Mouse (Mus musculus): ENCODE results near the gene Nrg4. TPM values are rescaled to one million over a fixed set of nuclear protein-coding genes. Genes with fewer than 3 reads are reported as not detected.

The Nrg4 gene
- 2.9 and 6.5 TPM in 2 replicates for total RNA-seq (2015)
- 2.1 TPM in 2 replicates for total RNA-seq (2017)

- ATAC-seq (ENCODE audit: poor library complexity, severe bottlenecking), result peak; percentile 59
Measured at GRCm38 (mm10) chr9:55326515-55327233, at the start of gene Nrg4, which contains the start of gene Tmem266. TSS of gene Nrg4 (minus strand) at chr9:55326844. TSS of gene Tmem266 (plus strand) at chr9:55326913.

- no peak for ATAC-seq (ENCODE audit: poor library complexity, severe bottlenecking)
Measured at GRCm38 (mm10) chr9:55371908-55372307, 45.3 kb upstream of the Nrg4 start.

GRCm38 (mm10) chr9:55368011-55368410, 41.4 kb upstream of the Nrg4 start:
- ATAC-seq (ENCODE audit: poor library complexity, severe bottlenecking), result no peak

DNA sequence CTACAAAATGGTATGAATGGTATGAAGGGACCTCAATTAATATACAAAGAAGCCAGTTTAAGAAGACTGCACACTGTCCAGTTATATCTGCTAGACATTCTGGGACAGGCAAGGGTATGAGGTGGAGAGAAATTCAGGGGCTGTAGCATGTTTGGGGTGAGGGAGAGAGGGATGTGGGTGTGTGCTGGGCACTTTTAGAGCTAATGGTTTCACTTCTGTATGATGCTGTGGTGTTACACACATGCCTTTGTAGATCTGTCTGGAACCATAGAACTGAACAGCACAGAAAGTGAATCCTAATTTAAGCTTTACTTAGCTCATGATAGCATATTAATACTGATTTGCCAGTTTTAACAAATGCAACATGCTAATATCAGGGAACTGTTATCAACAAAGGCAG, 37.1 kb upstream of the Nrg4 start:
- peak; percentile 59; the same call in 1 of the 2 replicates for ATAC-seq (ENCODE audit: poor library complexity, severe bottlenecking)

DNA sequence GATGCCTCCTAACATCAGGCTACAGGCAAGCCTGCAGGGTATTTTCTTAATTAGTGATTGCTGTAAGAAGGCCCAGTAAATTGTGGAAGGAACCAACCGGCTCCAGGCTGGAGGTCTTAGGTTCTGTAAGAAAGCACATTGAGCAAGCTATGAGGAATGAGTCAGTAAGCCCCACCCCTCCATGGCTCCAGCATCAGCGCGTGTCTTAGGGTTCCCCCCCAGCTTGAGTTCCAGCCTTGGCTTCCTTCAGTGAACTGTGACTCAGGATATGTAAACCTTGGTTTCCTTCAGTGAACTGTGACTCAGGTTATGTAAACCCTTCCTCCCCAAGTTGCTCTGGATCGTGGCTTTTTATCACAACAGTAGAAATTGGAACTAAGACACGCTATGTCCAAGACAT, 35.3 kb upstream of the Nrg4 start:
- ATAC-seq (ENCODE audit: poor library complexity, severe bottlenecking), result peak; percentile 69

DNA sequence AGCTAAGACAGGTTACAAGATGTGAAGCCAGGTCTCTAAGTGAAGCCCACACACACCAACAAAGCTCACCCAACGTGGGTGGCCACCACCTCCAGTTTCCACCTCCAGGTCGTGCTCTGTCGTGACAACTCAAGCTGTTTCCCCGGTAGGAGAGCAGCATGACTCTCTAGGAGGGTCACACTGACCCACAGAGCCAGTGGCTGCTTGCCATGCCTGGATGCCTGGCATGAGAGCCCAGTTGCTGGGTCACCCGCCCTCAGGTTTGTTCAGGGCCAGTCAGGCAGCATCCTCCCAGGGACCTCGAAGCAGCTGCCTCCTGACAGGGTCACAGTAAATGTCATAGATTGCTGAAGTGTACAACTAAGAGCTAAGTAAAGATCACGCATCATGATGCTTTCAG, 34.2 kb upstream of the Nrg4 start:
- ATAC-seq (ENCODE audit: poor library complexity, severe bottlenecking), result no peak

GRCm38 (mm10) chr9:55360372-55360771, 33.7 kb upstream of the Nrg4 start:
- no peak for ATAC-seq (ENCODE audit: poor library complexity, severe bottlenecking)

DNA sequence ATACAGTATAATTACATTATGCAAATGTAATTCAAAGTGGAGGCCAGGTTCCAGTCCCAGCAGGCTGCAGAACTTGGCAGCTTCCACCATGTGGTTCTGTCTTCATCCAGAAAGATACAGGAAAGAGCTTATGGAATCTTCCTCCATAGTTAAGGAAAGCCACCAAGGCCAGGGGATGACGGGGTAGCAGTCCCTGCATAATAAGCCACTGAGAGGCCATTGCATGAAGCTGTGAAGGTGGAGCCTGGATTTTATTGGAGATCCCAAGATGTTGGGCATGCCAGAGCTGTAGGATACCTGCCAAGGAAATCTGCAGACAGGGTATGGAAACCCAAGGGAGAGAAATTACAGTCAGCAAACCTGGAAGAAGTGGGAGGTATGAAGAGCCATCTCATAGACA, 30.5 kb upstream of the Nrg4 start:
- no peak for ATAC-seq (ENCODE audit: poor library complexity, severe bottlenecking)

- ATAC-seq (ENCODE audit: poor library complexity, severe bottlenecking), result no peak
Measured at GRCm38 (mm10) chr9:55355270-55355834, 28.7 kb upstream of the Nrg4 start.

DNA sequence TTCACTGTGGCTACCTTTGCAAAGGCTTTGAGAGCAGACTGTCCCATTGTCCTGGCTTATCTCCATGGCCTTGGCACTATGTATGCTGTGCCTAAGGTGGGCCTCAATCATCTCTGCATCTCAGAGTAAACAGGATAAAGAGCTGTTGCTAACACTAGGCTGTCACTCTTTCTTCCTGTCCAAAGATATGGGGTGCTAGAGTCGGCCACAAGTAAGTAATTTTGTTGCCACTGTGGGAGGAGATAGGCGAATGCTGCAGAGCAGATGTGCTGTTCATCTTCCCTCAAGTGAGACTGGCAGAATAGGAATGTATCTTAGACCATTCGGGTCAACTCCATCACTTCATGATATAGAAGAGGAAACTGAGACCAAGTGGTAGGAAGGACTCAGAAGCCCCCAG, 28.0 kb upstream of the Nrg4 start:
- ATAC-seq (ENCODE audit: poor library complexity, severe bottlenecking), result no peak

DNA sequence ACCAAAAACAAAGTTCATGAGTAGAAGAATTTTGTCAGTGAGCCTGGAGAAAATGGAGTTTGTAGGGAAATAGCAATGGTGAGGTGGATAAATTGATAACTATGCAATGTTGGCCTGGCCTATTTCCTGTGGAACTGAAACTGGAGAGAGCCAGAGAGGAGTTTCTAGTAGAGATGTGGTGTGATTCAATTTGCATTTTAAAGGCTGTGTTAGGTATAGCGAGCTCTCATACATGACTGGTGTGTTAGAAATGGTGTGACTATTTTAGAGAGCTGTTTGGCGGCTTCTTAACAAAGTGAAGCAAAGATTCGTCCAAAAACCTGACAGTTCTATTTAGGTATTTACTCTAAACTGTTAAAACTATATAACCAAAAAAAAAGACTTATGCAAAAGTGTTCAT, 22.0 kb upstream of the Nrg4 start:
- no peak for ATAC-seq (ENCODE audit: poor library complexity, severe bottlenecking)

DNA sequence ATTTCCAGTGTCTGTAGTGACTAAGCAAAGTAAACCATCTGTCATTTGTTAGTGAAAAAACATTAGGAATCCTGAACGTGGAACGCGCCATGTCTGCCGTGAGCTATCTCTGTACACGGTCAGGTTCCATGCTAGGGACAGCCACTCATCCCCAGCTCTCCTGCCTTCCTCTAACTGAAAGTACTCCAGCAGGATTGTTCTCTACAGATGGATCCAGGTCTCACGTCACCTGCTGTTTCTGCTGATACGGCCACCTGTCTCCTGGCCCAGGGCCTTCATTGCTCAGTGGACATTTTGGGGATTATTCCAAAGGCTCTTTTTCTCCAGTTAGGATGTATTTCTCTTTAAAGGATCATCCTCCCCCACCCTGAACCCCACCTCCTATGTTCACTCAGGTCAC, 18.7 kb upstream of the Nrg4 start:
- no peak for ATAC-seq (ENCODE audit: poor library complexity, severe bottlenecking)

- ATAC-seq (ENCODE audit: poor library complexity, severe bottlenecking), result no peak
Measured at GRCm38 (mm10) chr9:55344165-55344564, 17.5 kb upstream of the Nrg4 start.

DNA sequence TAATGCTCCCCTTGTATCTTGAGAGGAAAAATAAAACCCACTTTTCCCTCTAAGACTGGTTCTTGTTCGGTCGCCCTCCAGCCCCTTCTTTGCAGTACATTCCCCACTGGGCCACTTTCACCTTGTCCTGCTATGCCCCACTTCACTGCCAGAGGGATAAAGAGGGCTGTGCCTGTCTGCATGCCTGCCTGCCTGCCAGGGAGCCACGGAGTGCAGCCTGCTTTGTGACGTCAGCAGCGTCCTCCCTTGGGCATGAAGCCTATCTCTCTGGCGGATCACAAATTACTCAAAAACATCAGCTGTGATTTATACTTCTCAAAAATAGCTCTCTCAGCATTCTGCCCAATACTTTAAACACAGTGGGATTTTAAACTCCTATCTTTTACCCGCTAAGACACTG, 6.3 kb upstream of the Nrg4 start:
- no peak for ATAC-seq (ENCODE audit: poor library complexity, severe bottlenecking)

DNA sequence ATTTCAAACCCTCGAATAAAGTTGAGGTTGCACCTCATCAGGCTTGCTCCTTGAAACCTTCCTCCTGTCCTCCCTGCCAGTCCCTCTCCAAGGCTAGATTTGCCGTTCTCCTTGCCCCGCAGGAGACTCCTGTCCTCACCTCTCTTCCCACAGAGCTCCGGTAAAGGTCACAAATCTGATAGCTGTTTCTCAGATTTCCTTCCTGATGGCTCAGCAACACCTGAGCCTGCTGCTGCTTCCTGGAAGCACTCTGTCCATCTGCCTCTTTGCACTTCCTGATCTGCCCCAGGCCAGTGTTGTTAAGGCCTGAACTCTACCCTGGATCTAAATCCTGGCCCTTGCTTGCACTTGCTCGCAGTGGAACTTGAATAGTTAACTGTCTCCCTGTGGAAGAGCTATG, 5.8 kb upstream of the Nrg4 start:
- ATAC-seq (ENCODE audit: poor library complexity, severe bottlenecking), result no peak

DNA sequence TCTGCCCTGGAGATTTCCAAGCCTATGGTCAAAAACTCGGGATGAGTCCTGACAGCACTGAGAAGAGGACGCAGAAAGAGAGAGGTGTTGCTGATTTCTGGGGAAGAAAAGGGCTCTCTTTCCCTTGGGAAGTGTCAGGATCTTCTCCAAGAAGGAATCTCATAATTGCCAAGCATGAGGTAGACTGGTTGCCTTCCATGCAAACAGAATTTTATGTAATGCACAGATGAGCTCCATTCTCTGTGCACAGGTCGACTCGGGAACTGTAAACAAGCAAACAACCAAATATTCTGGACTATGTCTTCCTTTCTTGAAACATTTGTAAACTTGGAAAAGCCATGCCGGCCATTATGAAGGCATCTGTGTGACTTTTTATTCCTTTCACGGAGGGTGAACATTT, 2.8 kb upstream of the Nrg4 start:
- ATAC-seq (ENCODE audit: poor library complexity, severe bottlenecking), result no peak

DNA sequence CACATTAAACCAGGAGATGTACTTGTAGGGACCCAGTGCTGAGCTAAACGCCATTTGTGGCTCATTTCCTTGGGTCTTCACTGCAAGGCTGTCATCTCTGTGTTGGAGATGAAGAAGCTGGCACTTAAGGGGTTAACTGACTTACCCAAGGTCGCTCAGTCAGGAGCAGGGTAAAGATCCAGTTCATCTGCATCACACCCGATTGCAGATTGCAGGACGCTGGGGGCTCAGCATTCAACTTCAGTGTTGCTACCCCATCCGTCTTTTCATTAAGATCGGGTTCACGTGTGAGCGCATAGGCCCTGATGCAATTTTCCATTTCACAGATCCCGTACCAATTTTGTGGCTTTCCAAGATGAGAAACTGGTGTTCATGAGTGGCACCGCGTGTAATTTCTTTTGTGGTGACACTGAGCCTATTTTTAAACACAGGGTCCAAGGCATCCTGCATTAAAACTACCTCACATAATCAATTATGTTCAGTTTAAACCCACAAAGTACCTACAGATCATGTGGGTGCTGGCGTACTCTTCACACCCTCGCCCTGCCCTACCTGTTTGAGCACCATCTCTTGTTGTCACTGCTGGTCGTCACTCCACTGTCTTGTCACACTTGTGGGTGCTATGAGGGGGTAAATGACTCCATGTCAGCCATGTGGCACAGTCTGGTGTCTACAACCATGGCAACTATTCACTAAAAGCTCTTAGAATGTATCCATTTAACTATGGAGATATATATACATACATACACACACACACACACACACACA, 1.7 kb upstream of the Nrg4 start:
- no peak for ATAC-seq (ENCODE audit: poor library complexity, severe bottlenecking)

DNA sequence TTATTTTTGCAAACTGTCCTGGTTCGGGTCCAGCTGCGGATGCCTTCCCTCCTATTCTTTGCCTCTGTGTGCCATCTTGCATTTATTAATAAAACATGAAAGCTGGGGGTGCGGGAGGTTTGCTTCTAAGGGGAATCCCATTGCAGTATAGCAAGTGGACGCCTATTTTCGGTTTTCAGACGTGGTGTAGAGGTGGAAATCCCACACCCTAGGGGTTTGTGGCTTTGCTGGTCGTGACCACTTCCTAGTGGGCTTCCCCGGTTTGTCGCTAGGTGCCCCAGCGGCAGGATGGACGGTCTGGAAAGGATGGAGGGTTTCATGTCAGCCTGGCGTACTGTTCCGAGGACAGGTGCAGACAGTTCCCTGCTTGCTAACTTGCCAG, 581 bp upstream of the Nrg4 start:
- ATAC-seq (ENCODE audit: poor library complexity, severe bottlenecking), result peak; percentile 54

- ATAC-seq (ENCODE audit: poor library complexity, severe bottlenecking), result no peak
Measured at GRCm38 (mm10) chr9:55325564-55326514, 805 bp downstream of the Nrg4 start.

- no peak for ATAC-seq (ENCODE audit: poor library complexity, severe bottlenecking)
Measured at GRCm38 (mm10) chr9:55325061-55325460, 1.6 kb downstream of the Nrg4 start.

DNA sequence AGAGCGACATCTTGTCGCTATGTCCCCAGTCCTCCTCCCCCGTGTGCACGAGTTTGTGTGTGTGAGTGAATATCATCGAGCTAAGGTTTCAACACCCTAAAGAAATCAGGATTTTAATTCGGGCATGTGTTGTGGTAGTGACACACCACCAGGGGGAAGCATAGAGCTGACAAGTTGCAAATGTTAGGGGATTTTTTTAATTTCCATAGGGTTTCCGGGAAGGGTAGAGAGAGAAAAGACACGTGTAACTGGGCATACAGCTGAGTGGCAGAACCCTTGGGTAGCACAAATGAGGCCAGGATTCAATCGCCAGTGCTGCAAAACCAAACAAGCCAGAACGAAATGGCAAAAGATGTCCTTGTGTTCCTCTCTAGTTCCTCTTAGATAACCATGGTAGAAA, 2.1 kb downstream of the Nrg4 start:
- no peak for ATAC-seq (ENCODE audit: poor library complexity, severe bottlenecking)
